Mouse (Mus musculus): ENCODE data around the gene Fxyd1.

- TF ChIP-seq CTCF (IDR thresholded peaks at IDR 0.05; ENCODE audit: borderline replicate concordance, insufficient read depth, low read length) (no peak), POLR2A (IDR thresholded peaks at IDR 0.05; ENCODE audit: low read depth, low read length) (no peak)
These were observed 48.8 kb downstream of the Fxyd1 start for GRCm38 (mm10) chr7:31008175-31008574.

Data from embryonic fibroblast, embryonic 13.5 days (primary cell).